Mouse (Mus musculus): ENCODE results near the gene Slitrk3.
"Not testable (repeated sequence)": the region's sequence is repeated elsewhere in the genome, so short reads cannot be mapped to it uniquely, and the experiment has no call there.

The Slitrk3 gene

GRCm38 (mm10) chr3:73057197-73057811 lies at the start of gene Slitrk3:
Slitrk3 (minus strand) TSS chr3:73057803.
- no peak for DNase-seq (ENCODE audit: low spot score in 2 of 2)

GRCm38 (mm10) chr3:73094445-73094844 lies 36.8 kb upstream of the Slitrk3 start:
- not testable (repeated sequence) for DNase-seq (ENCODE audit: low spot score in 2 of 2)

GRCm38 (mm10) chr3:73084620-73085019 lies 27.0 kb upstream of the Slitrk3 start:
- no peak for DNase-seq (ENCODE audit: low spot score in 2 of 2)

- peak; percentile 18 to 50 for DNase-seq (ENCODE audit: low spot score in 2 of 2)
These were observed 8.5 kb upstream of the Slitrk3 start for GRCm38 (mm10) chr3:73065823-73066755.

GRCm38 (mm10) chr3:73058190-73058589 lies 587 bp upstream of the Slitrk3 start:
- DNase-seq (ENCODE audit: low spot score in 2 of 2): no peak

GRCm38 (mm10) chr3:73056492-73057196 lies 959 bp downstream of the Slitrk3 start:
- no peak for DNase-seq (ENCODE audit: low spot score in 2 of 2)

GRCm38 (mm10) chr3:73056044-73056438 lies 1.6 kb downstream of the Slitrk3 start:
- DNase-seq (ENCODE audit: low spot score in 2 of 2): no peak

GRCm38 (mm10) chr3:73055399-73056043 lies 2.1 kb downstream of the Slitrk3 start:
- DNase-seq (ENCODE audit: low spot score in 2 of 2): no peak

- DNase-seq (ENCODE audit: low spot score in 2 of 2): no peak
These were observed 4.1 kb downstream of the Slitrk3 start for GRCm38 (mm10) chr3:73053451-73053931.

GRCm38 (mm10) chr3:73046248-73046647 lies 11.4 kb downstream of the Slitrk3 start:
- peak in 1 of 2 experiments; percentile 17 for DNase-seq (ENCODE audit: low spot score in 2 of 2)

- DNase-seq (ENCODE audit: low spot score in 2 of 2): no peak
These were observed 15.3 kb downstream of the Slitrk3 start for GRCm38 (mm10) chr3:73042256-73042655.

GRCm38 (mm10) chr3:73006045-73006444 lies 51.6 kb downstream of the Slitrk3 start:
- DNase-seq (ENCODE audit: low spot score in 2 of 2): no peak

GRCm38 (mm10) chr3:73002933-73003696 lies 54.5 kb downstream of the Slitrk3 start:
- no peak for DNase-seq (ENCODE audit: low spot score in 2 of 2)

- DNase-seq (ENCODE audit: low spot score in 2 of 2): no peak
These were observed 60.1 kb downstream of the Slitrk3 start for GRCm38 (mm10) chr3:72997517-72997916.

All from urinary bladder, adult 18-20 months (tissue).